Mouse (Mus musculus) neural tube, postnatal 0 days (tissue): Measurements from ENCODE around the gene Fthl17b. TPM values are rescaled to one million over a fixed set of nuclear protein-coding genes. Genes with fewer than 3 reads are reported as not detected.

Experiments used
- polyA plus RNA-seq: library from polyadenylated mRNA; unstranded; fragments of >200 nt; fragmentation: Nextera tagmentation; extraction: Ambion mirVana; gene quantifications from 2 replicates; pipeline ENCODE4 v1.2.1, GENCODE M21; 2015

The Fthl17b gene
- not detected in 2 replicates for polyA plus RNA-seq

GRCm38 (mm10) chrX:8962875-8963274, at the start of gene Fthl17b:
Gene Fthl17b, minus strand, starts transcription at chrX:8962975.

GRCm38 (mm10) chrX:8986655-8987054, 23.9 kb upstream of the Fthl17b start, which contains the start of gene Fthl17d:
Gene Fthl17d, minus strand, starts transcription at chrX:8986755.

GRCm38 (mm10) chrX:8976459-8976858, 13.7 kb upstream of the Fthl17b start, which contains the start of gene Fthl17c:
Gene Fthl17c, minus strand, starts transcription at chrX:8976559.

Other genes starting within 250 kb of the Fthl17b start
- not detected in 2 replicates for gene Ssx9, start 214.5 kb downstream of the Fthl17b start, polyA plus RNA-seq
- not detected in 2 replicates for gene Ssxb5, start 159.3 kb downstream of the Fthl17b start, polyA plus RNA-seq
- not detected in 2 replicates for gene Gm6592, start 119.0 kb downstream of the Fthl17b start, polyA plus RNA-seq
- not detected in 2 replicates for gene Gm5751, start 88.7 kb downstream of the Fthl17b start, polyA plus RNA-seq
- gene B630019K06Rik, start 70.6 kb downstream of the Fthl17b start, polyA plus RNA-seq, result 41.5 and 51.1 TPM in 2 replicates
- not detected in 2 replicates for gene Fthl17c, start 13.6 kb upstream of the Fthl17b start, polyA plus RNA-seq
- not detected in 2 replicates for gene Fthl17d, start 23.8 kb upstream of the Fthl17b start, polyA plus RNA-seq
- gene Fthl17e, start 70.5 kb upstream of the Fthl17b start, polyA plus RNA-seq, result not detected in 2 replicates
- not detected in 2 replicates for gene Fthl17f, start 100.0 kb upstream of the Fthl17b start, polyA plus RNA-seq
- gene 4930402K13Rik, start 141.6 kb upstream of the Fthl17b start, polyA plus RNA-seq, result not detected in 2 replicates
- 2.8 and 2.9 TPM in 2 replicates for gene Lancl3, start 236.9 kb upstream of the Fthl17b start, polyA plus RNA-seq